Mouse (Mus musculus) liver, embryonic 14.5 days (tissue): ENCODE measurements around the gene Arhgap40. TPM values are rescaled to one million over a fixed set of nuclear protein-coding genes. Genes with fewer than 3 reads are reported as not detected.

ENCODE experiments used
- ATAC-seq: fragments of 200-750 bp; cut with Nextera tagmentation; 2 replicates; pipeline ENCODE4 v1.8.0; 2017; ENCODE audit warnings: moderate number of reproducible peaks, mild to moderate bottlenecking, moderate library complexity; ENCODE audit not compliant: insufficient read depth
- DNase-seq, 3 experiments: peaks; one replicate each; pipeline ENCODE4 v3.0.0-alpha.2; 2012 to 2013; ENCODE audit warnings: low read depth in 3 of 3, low spot score in 3 of 3
- H3K27ac ChIP-seq: fragments of 300-500 bp; sonication (generic); 2 replicates; pipeline ENCODE4 v1.5.1; 2014; ENCODE audit warnings: moderate library complexity, mild to moderate bottlenecking, control low read depth, inconsistent platforms
- H3K27me3 ChIP-seq: fragments of 300-500 bp; sonication (generic); 2 replicates; pipeline ENCODE4 v1.6.1; 2014; ENCODE audit warnings: mild to moderate bottlenecking, low read length, moderate library complexity; ENCODE audit not compliant: control insufficient read depth, insufficient read depth
- H3K36me3 ChIP-seq: fragments of 300-500 bp; sonication (generic); replicated peaks from 2 replicates; pipeline ENCODE4 v1.6.1; 2014; ENCODE audit warnings: low read depth; ENCODE audit not compliant: control insufficient read depth, insufficient read depth
- H3K4me1 ChIP-seq, 2 experiments: fragments of 200-500 bp in 1 of 2; fragments of 300-500 bp in 1 of 2; sonication (generic) in 1 of 2; replicated peaks; 2 replicates each; pipeline ENCODE4 v1.6.1; 2012 to 2014; ENCODE audit warnings: antibody characterized with exemption in 1 of 2, inconsistent platforms in 1 of 2, low read length in 1 of 2; ENCODE audit not compliant: control insufficient read depth in 2 of 2, insufficient read depth in 2 of 2
- H3K4me2 ChIP-seq: fragments of 300-500 bp; sonication (generic); 2 replicates; pipeline ENCODE4 v1.6.1; 2014; ENCODE audit warnings: low read depth, mild to moderate bottlenecking, control low read depth, moderate library complexity
- H3K4me3 ChIP-seq, 2 experiments: fragments of 200-500 bp in 1 of 2; fragments of 300-500 bp in 1 of 2; sonication (generic) in 1 of 2; 2 replicates each; pipeline ENCODE4 v1.5.1; 2012 to 2014; ENCODE audit warnings: low read depth in 2 of 2, low read length in 2 of 2, mild to moderate bottlenecking in 2 of 2, control low read depth in 1 of 2, inconsistent platforms in 1 of 2, moderate library complexity in 1 of 2; ENCODE audit not compliant: insufficient read depth in 1 of 2
- H3K9ac ChIP-seq: fragments of 300-500 bp; sonication (generic); replicated peaks from 2 replicates; pipeline ENCODE4 v1.6.1; 2014; ENCODE audit warnings: mild to moderate bottlenecking, control low read depth, moderate library complexity
- H3K9me3 ChIP-seq: fragments of 300-500 bp; sonication (generic); 2 replicates; pipeline ENCODE4 v1.6.1; 2016; ENCODE audit warnings: low read length, mixed read lengths; ENCODE audit not compliant: control insufficient read depth
- CTCF ChIP-seq: IDR thresholded peaks from 2 replicates; pipeline ENCODE4 v1.5.1; 2016; ENCODE audit warnings: antibody characterized with exemption, low read depth, control low read depth
- EP300 ChIP-seq: IDR thresholded peaks from 2 replicates; pipeline ENCODE4 v1.6.1; 2016; ENCODE audit warnings: antibody characterized with exemption, low read depth
- WGBS: fragments of 180-500 bp; shearing (Covaris S2); extraction: QIAGEN DNeasy Blood & Tissue Kit; methylation state at CpG from one replicate; pipeline ENCODE4 v1.1.7; 2014; ENCODE audit not compliant: insufficient replicate concordance; 5-methylcytosine and 5-hydroxymethylcytosine counted together
- polyA plus RNA-seq, 2 experiments: library from polyadenylated mRNA; depleted of rRNA in 1 of 2; stranded (reverse) in 1 of 2; unstranded in 1 of 2; fragments of >200 nt; fragmentation: Nextera tagmentation in 1 of 2; extraction: Ambion mirVana in 1 of 2; gene quantifications; 2 replicates each; pipeline versions ENCODE4 v1.2.1 to v1.2.3; 2012 to 2014

Arhgap40 gene
- polyA plus RNA-seq, 2 experiments = 0.03 TPM; not detected in 1

DNA sequence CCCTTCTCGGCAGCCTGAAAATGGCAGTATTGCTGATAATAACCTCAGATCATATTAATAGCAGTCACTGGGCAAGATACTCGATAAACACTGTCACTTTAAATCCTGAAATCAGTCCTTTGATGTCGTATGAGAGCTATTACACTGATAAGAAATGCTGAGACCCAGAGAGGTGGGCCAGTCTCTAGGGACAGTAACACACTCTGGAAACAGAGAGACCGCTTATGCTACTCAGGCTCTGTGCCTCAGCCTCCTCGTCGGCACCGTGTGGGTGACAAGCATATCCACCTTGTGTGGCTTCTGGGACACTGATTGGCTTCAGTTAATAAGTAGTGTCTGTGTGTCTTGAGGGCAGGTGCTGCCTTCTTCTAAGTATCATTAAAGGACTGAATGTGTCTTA lies 83.0 kb downstream of the Arhgap40 start:
- 38% methylated on average over 7 of the region's 7 CpGs for WGBS
- no peak for DNase-seq

DNA sequence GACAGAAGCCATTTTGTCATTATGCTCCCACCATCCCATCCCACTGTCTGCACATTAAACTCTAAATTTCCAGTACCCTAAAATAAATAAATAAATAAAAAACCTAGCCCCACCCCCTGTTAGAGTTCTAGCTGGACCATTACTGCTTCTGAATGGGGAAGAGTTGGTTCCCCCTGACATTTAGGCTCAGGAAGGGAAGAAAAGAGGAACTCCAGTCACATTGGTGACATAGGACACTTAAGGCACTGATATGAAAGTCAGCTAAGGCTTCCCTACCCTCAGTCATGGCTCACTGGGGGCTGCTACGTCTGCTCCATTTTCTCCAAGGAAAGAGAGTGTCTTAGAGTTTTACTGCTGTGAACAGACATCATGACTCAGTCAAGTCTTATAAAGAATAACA lies 84.2 kb downstream of the Arhgap40 start:
- H3K4me2 ChIP-seq = no peak overlapping the region
- WGBS = 10% methylated on average over 1 of the region's 1 CpGs
- H3K4me3 ChIP-seq = no peak overlapping the region
- H3K9me3 ChIP-seq = no peaks in the 10 kb centered on the region
- no peak for TF ChIP-seq EP300
- H3K4me1 ChIP-seq = no peaks in the 10 kb centered on the region
- no peak overlapping the region for H3K9ac ChIP-seq
- DNase-seq = no peak
- no peak overlapping the region for H3K27ac ChIP-seq
- H3K36me3 ChIP-seq = no peaks in the 10 kb centered on the region
- H3K27me3 ChIP-seq = no peaks in the 10 kb centered on the region; the same call in 1 of the 2 replicates
- no peak for ATAC-seq

More for the DNA sequence above, 83.0 kb downstream of the Arhgap40 start:
- no peak overlapping the region for H3K27ac ChIP-seq
- no peaks in the 10 kb centered on the region for H3K36me3 ChIP-seq
- H3K27me3 ChIP-seq = no peaks in the 10 kb centered on the region; the same call in 1 of the 2 replicates
- no peaks in the 10 kb centered on the region for H3K4me1 ChIP-seq
- H3K4me2 ChIP-seq = no peak overlapping the region
- no peak for ATAC-seq
- no peak overlapping the region for H3K9ac ChIP-seq
- TF ChIP-seq CTCF (no peak), EP300 (no peak)
- no peak overlapping the region for H3K4me3 ChIP-seq
- H3K9me3 ChIP-seq = no peaks in the 10 kb centered on the region

Other genes starting within 250 kb of the Arhgap40 start
- gene Lbp, start 206.3 kb upstream of the Arhgap40 start, polyA plus RNA-seq (2012; rRNA removed) = 22.9 and 26.4 TPM in 2 replicates
- gene Lbp, start 206.3 kb upstream of the Arhgap40 start, polyA plus RNA-seq (2014; fragmentation: Nextera tagmentation; extraction: Ambion mirVana) = 31.6 and 33.5 TPM in 2 replicates
- 2.0 and 2.4 TPM in 2 replicates for gene Snhg11, start 137.2 kb upstream of the Arhgap40 start, polyA plus RNA-seq (2012; rRNA removed)
- 0.42 and 0.63 TPM in 2 replicates for gene Snhg11, start 137.2 kb upstream of the Arhgap40 start, polyA plus RNA-seq (2014; fragmentation: Nextera tagmentation; extraction: Ambion mirVana)
- gene Ralgapb, start 102.9 kb upstream of the Arhgap40 start, polyA plus RNA-seq (2012; rRNA removed) = 3.4 and 4.7 TPM in 2 replicates
- gene Ralgapb, start 102.9 kb upstream of the Arhgap40 start, polyA plus RNA-seq (2014; fragmentation: Nextera tagmentation; extraction: Ambion mirVana) = 5.5 and 5.6 TPM in 2 replicates
- 0.22 TPM in 1 of 2 replicates, not detected in the other for gene Adig, start 10.2 kb upstream of the Arhgap40 start, polyA plus RNA-seq (2012; rRNA removed)
- gene Adig, start 10.2 kb upstream of the Arhgap40 start, polyA plus RNA-seq (2014; fragmentation: Nextera tagmentation; extraction: Ambion mirVana) = not detected in 2 replicates
- gene Slc32a1, start 98.0 kb downstream of the Arhgap40 start, polyA plus RNA-seq (2012; rRNA removed) = 0.01 and 0.05 TPM in 2 replicates
- not detected in 2 replicates for gene Slc32a1, start 98.0 kb downstream of the Arhgap40 start, polyA plus RNA-seq (2014; fragmentation: Nextera tagmentation; extraction: Ambion mirVana)
- 2.9 and 3.6 TPM in 2 replicates for gene Actr5, start 112.1 kb downstream of the Arhgap40 start, polyA plus RNA-seq (2012; rRNA removed)
- gene Actr5, start 112.1 kb downstream of the Arhgap40 start, polyA plus RNA-seq (2014; fragmentation: Nextera tagmentation; extraction: Ambion mirVana) = 4.9 and 5.9 TPM in 2 replicates
- 0.30 and 0.31 TPM in 2 replicates for gene Ppp1r16b, start 152.6 kb downstream of the Arhgap40 start, polyA plus RNA-seq (2012; rRNA removed)
- gene Ppp1r16b, start 152.6 kb downstream of the Arhgap40 start, polyA plus RNA-seq (2014; fragmentation: Nextera tagmentation; extraction: Ambion mirVana) = 0.74 and 0.76 TPM in 2 replicates